Mouse (Mus musculus) testis, adult 2 months (tissue): ENCODE measurements at regions not wholly inside any gene's neighbourhood (a gene's known extent, or its start where the extent isn't known, plus 50 kb on each side); places are given as distances from the start of the nearest gene placed in this dataset.

ENCODE experiments used
- CTCF ChIP-seq: fragments of 200-500 bp; IDR thresholded peaks from 2 replicates; pipeline ENCODE4 v1.5.1; 2012; ENCODE audit warnings: low read depth, mild to moderate bottlenecking, inconsistent platforms, low read length, moderate library complexity; ENCODE audit not compliant: control insufficient read depth, insufficient read depth, insufficient replicate concordance
- POLR2A ChIP-seq: fragments of 200-500 bp; IDR thresholded peaks from 2 replicates; pipeline ENCODE4 v1.6.1; 2012; ENCODE audit warnings: low read depth, mild to moderate bottlenecking, inconsistent platforms, low read length, moderate library complexity; ENCODE audit not compliant: control insufficient read depth

DNA sequence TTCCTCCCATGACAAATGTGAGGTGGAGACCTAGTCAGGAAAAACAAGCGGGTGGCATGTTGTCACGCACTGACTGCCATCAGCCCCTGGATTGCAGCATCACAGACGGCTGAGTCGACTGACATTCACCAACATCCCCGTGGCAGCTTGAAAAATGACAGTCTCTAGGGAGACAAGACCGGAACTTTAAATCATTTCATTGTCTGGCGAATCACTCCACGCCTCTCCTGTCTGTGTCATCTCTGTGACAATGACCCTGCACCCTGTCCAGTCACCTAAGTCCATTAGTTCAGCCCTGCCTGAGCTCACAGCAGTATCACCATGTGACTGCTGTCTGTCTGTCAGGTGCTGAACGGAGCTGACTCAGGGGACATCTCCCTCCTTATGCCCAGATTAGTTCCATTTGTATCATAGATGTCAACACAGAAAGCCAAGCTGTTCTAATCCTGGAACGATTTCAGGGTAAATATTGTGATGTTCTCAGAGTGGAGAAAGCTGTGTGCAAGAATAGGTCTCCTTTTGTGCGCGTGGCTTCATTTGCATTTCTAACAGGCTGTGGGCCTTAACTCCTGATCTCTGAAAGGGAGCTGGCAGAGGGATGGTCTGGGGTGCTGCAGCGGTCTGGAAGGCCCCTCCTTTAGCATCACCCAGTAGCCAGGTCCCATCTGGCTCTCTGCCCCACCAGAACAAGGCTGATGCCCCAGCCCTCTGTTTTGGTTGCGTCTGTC is 52.0 kb upstream of the Sec14l1 start:
- TF ChIP-seq CTCF (no peak), POLR2A (no peak)
